Mouse (Mus musculus): ENCODE data around the gene Enox1. TPM values are rescaled to one million over a fixed set of nuclear protein-coding genes. Genes with fewer than 3 reads are reported as not detected.
A peak's percentile ranks its signal among the peaks of the same experiment; 100 is the strongest.

Enox1 gene
- polyA plus RNA-seq, 1 experiment from 2014 or later: 7.7 TPM

DNA sequence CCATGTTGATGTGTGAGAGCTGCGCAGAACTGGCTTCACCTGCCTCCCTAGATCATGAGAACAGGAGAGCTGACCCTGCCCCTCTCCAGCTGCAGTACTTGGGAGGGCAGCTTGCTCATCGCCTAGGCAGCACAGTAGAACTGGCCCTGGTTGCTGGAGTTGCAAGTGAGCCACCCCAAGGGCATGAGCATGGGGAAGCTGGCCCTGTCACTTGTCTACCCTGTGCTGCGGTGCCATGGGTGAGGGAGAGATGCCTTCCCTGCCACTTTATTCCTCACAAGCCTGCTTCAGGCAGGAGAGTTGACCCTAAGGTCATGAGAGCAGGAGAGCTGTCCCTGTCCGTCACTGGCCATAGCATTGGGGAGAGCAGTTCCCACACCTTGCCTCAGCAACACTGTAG is 295.4 kb downstream of the Enox1 start:
- Histone ChIP-seq H3K4me1 (ENCODE audit: insufficient read depth, low read length) (no peaks in the 10 kb centered on the region), H3K4me3 (ENCODE audit: low read length) (no peak overlapping the region), H3K4me2 (replicated peaks; ENCODE audit: low read depth, low read length) (no peak overlapping the region), H3K9ac (replicated peaks; ENCODE audit: low read length) (no peak overlapping the region), H3K9me3 (ENCODE audit: low read length) (no peaks in the 10 kb centered on the region), H3K36me3 (ENCODE audit: insufficient read depth, low read length) (no peaks in the 10 kb centered on the region), H3K27ac (ENCODE audit: low read length) (no peak overlapping the region), H3K27me3 (ENCODE audit: insufficient read depth, low read length) (no peaks in the 10 kb centered on the region)
- no peak for ATAC-seq (ENCODE audit: low FRiP score, low TSS enrichment)
- 80% methylated on average over 4 of the region's 4 CpGs for WGBS

GRCm38 (mm10) chr14:77456066-77456465 is 299.5 kb downstream of the Enox1 start:
- H3K9me3 ChIP-seq (ENCODE audit: low read length): no peaks in the 10 kb centered on the region
- 64% methylated on average over 3 of the region's 3 CpGs for WGBS
- H3K9ac ChIP-seq (replicated peaks; ENCODE audit: low read length): no peak overlapping the region
- H3K36me3 ChIP-seq (ENCODE audit: insufficient read depth, low read length): no peaks in the 10 kb centered on the region
- H3K27ac ChIP-seq (ENCODE audit: low read length): no peak overlapping the region
- ATAC-seq (ENCODE audit: low FRiP score, low TSS enrichment): no peak
- no peak overlapping the region for H3K4me3 ChIP-seq (ENCODE audit: low read length)
- no peaks in the 10 kb centered on the region for H3K4me1 ChIP-seq (ENCODE audit: insufficient read depth, low read length)
- H3K27me3 ChIP-seq (ENCODE audit: insufficient read depth, low read length): no peaks in the 10 kb centered on the region
- H3K4me2 ChIP-seq (replicated peaks; ENCODE audit: low read depth, low read length): no peak overlapping the region

DNA sequence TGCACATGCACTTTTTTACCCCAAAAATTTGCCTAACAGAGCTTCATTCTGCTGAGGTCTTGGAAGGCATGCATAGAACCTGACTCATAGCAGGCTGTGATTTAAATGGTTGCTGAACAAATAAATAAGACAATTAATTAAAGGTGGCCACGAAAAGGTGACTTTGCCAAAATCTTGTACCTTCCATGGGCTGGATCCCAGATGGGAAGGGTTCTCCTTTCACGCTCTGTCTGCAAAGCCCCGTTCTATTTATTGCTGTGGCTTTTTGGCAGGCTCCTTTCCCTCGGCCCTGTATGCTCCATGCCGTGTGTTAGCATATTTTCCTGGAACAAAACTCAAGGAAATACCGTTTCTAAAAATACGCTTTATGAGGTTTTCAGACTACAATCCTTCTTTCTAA is 300.3 kb downstream of the Enox1 start:
- Histone ChIP-seq H3K9ac (replicated peaks; ENCODE audit: low read length) (no peak overlapping the region), H3K36me3 (ENCODE audit: insufficient read depth, low read length) (no peaks in the 10 kb centered on the region), H3K4me2 (replicated peaks; ENCODE audit: low read depth, low read length) (no peak overlapping the region), H3K27me3 (ENCODE audit: insufficient read depth, low read length) (no peaks in the 10 kb centered on the region), H3K4me1 (ENCODE audit: insufficient read depth, low read length) (no peaks in the 10 kb centered on the region), H3K4me3 (ENCODE audit: low read length) (no peak overlapping the region), H3K9me3 (ENCODE audit: low read length) (no peaks in the 10 kb centered on the region), H3K27ac (ENCODE audit: low read length) (no peak overlapping the region)
- WGBS: 50% methylated on average over 7 of the region's 7 CpGs
- no peak for ATAC-seq (ENCODE audit: low FRiP score, low TSS enrichment)

DNA sequence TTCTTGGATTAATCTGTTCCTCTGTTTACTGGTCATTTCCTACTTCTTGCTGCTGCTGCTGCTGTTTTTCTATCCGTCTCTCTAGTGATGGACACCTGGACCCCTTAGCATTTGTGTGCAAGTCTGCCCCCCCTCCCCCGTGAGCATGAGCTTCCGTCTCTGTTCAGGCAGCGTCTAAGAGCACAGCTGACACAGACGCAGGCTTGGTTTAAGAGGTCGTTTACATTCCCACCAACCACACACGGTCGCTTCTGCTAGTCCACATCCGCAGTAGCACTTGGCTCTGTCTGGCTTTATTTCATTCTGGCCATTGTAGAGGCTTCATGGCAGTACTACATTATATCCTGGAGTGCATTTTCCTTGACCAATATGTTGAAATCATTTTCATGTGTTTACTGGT is 301.7 kb downstream of the Enox1 start:
- Histone ChIP-seq H3K9me3 (ENCODE audit: low read length) (no peaks in the 10 kb centered on the region), H3K4me2 (replicated peaks; ENCODE audit: low read depth, low read length) (0 out of 2 replicates have a peak overlapping the region, but pooled peaks have one; percentile 16), H3K27ac (ENCODE audit: low read length) (no peak overlapping the region), H3K9ac (replicated peaks; ENCODE audit: low read length) (no peak overlapping the region), H3K4me3 (ENCODE audit: low read length) (no peak overlapping the region), H3K4me1 (ENCODE audit: insufficient read depth, low read length) (no peaks in the 10 kb centered on the region), H3K27me3 (ENCODE audit: insufficient read depth, low read length) (no peaks in the 10 kb centered on the region), H3K36me3 (ENCODE audit: insufficient read depth, low read length) (no peaks in the 10 kb centered on the region)
- WGBS: 17% methylated on average over 9 of the region's 9 CpGs
- ATAC-seq (ENCODE audit: low FRiP score, low TSS enrichment): no peak

GRCm38 (mm10) chr14:77463919-77464318 is 307.4 kb downstream of the Enox1 start:
- Histone ChIP-seq H3K4me1 (ENCODE audit: insufficient read depth, low read length) (no peaks in the 10 kb centered on the region), H3K27ac (ENCODE audit: low read length) (no peak overlapping the region), H3K9me3 (ENCODE audit: low read length) (no peaks in the 10 kb centered on the region), H3K4me3 (ENCODE audit: low read length) (no peak overlapping the region), H3K27me3 (ENCODE audit: insufficient read depth, low read length) (no peaks in the 10 kb centered on the region), H3K4me2 (replicated peaks; ENCODE audit: low read depth, low read length) (no peak overlapping the region), H3K36me3 (ENCODE audit: insufficient read depth, low read length) (no peaks in the 10 kb centered on the region), H3K9ac (replicated peaks; ENCODE audit: low read length) (no peak overlapping the region)
- no peak for ATAC-seq (ENCODE audit: low FRiP score, low TSS enrichment)
- 84% methylated on average over 4 of the region's 4 CpGs for WGBS

- no peak overlapping the region for H3K4me3 ChIP-seq (ENCODE audit: low read length)
- H3K9ac ChIP-seq (replicated peaks; ENCODE audit: low read length): no peak overlapping the region
- WGBS: 95% methylated on average over 4 of the region's 4 CpGs
- H3K4me1 ChIP-seq (ENCODE audit: insufficient read depth, low read length): no peaks in the 10 kb centered on the region
- H3K36me3 ChIP-seq (ENCODE audit: insufficient read depth, low read length): no peaks in the 10 kb centered on the region
- no peak for ATAC-seq (ENCODE audit: low FRiP score, low TSS enrichment)
- no peaks in the 10 kb centered on the region for H3K9me3 ChIP-seq (ENCODE audit: low read length)
- H3K4me2 ChIP-seq (replicated peaks; ENCODE audit: low read depth, low read length): no peak overlapping the region
- no peak overlapping the region for H3K27ac ChIP-seq (ENCODE audit: low read length)
- no peaks in the 10 kb centered on the region for H3K27me3 ChIP-seq (ENCODE audit: insufficient read depth, low read length)
These were observed 308.2 kb downstream of the Enox1 start for GRCm38 (mm10) chr14:77464782-77465181.

- 83% methylated on average over 3 of the region's 3 CpGs for WGBS
- Histone ChIP-seq H3K27me3 (ENCODE audit: insufficient read depth, low read length) (no peaks in the 10 kb centered on the region), H3K4me1 (ENCODE audit: insufficient read depth, low read length) (0 out of 2 replicates have a peak, but pooled peaks cover 6% of the 10 kb centered on the region)
These were observed 314.0 kb downstream of the Enox1 start for GRCm38 (mm10) chr14:77470577-77470976.

DNA sequence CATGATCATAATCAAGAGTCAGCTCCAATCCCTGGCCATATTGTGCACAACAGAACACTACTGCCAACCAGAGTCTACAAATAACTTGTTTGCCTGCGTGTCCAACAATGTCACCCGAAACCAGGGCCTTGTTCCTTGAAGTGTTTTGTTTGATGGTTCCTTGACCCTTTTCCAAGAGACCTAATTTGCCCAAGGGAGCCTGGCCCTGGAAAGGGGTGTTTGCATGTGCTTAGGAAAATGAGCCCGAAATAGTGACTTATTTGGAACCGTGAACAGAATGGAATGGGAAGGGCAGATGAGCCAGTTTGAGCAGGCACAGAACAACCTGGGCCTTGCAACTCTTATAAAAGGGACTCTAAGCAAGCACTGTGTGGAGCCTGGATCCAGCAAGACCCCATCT is 316.9 kb downstream of the Enox1 start:
- 70% methylated on average over 4 of the region's 4 CpGs for WGBS
- Histone ChIP-seq H3K36me3 (ENCODE audit: insufficient read depth, low read length) (no peaks in the 10 kb centered on the region), H3K4me3 (ENCODE audit: low read length) (no peak overlapping the region), H3K9ac (replicated peaks; ENCODE audit: low read length) (no peak overlapping the region), H3K27ac (ENCODE audit: low read length) (no peak overlapping the region), H3K4me1 (ENCODE audit: insufficient read depth, low read length) (0 out of 2 replicates have a peak, but pooled peaks cover 7% of the 10 kb centered on the region), H3K9me3 (ENCODE audit: low read length) (no peaks in the 10 kb centered on the region), H3K27me3 (ENCODE audit: insufficient read depth, low read length) (no peaks in the 10 kb centered on the region), H3K4me2 (replicated peaks; ENCODE audit: low read depth, low read length) (no peak overlapping the region)
- no peak for ATAC-seq (ENCODE audit: low FRiP score, low TSS enrichment)

More at GRCm38 (mm10) chr14:77470577-77470976, 314.0 kb downstream of the Enox1 start:
- no peaks in the 10 kb centered on the region for H3K9me3 ChIP-seq (ENCODE audit: low read length)
- ATAC-seq (ENCODE audit: low FRiP score, low TSS enrichment): no peak
- no peak overlapping the region for H3K9ac ChIP-seq (replicated peaks; ENCODE audit: low read length)
- H3K27ac ChIP-seq (ENCODE audit: low read length): no peak overlapping the region
- no peak overlapping the region for H3K4me2 ChIP-seq (replicated peaks; ENCODE audit: low read depth, low read length)
- H3K4me3 ChIP-seq (ENCODE audit: low read length): no peak overlapping the region
- H3K36me3 ChIP-seq (ENCODE audit: insufficient read depth, low read length): no peaks in the 10 kb centered on the region

GRCm38 (mm10) chr14:77474026-77474425 is 317.5 kb downstream of the Enox1 start:
- no peak overlapping the region for H3K9ac ChIP-seq (replicated peaks; ENCODE audit: low read length)
- ATAC-seq (ENCODE audit: low FRiP score, low TSS enrichment): peak; percentile 59; the same call in 1 of the 2 replicates
- H3K9me3 ChIP-seq (ENCODE audit: low read length): no peaks in the 10 kb centered on the region
- H3K27me3 ChIP-seq (ENCODE audit: insufficient read depth, low read length): no peaks in the 10 kb centered on the region
- no peak overlapping the region for H3K4me3 ChIP-seq (ENCODE audit: low read length)
- no peaks in the 10 kb centered on the region for H3K36me3 ChIP-seq (ENCODE audit: insufficient read depth, low read length)
- no peak overlapping the region for H3K4me2 ChIP-seq (replicated peaks; ENCODE audit: low read depth, low read length)
- no peak overlapping the region for H3K27ac ChIP-seq (ENCODE audit: low read length)
- WGBS: 24% methylated on average over 5 of the region's 5 CpGs
- 0 out of 2 replicates have a peak, but pooled peaks cover 7% of the 10 kb centered on the region for H3K4me1 ChIP-seq (ENCODE audit: insufficient read depth, low read length)

GRCm38 (mm10) chr14:77475134-77475820 is 318.7 kb downstream of the Enox1 start:
- ATAC-seq (ENCODE audit: low FRiP score, low TSS enrichment): peak; percentile 71; the same call in 1 of the 2 replicates
- H3K36me3 ChIP-seq (ENCODE audit: insufficient read depth, low read length): no peaks in the 10 kb centered on the region
- H3K9me3 ChIP-seq (ENCODE audit: low read length): no peaks in the 10 kb centered on the region
- H3K27ac ChIP-seq (ENCODE audit: low read length): no peak overlapping the region
- H3K4me3 ChIP-seq (ENCODE audit: low read length): no peak overlapping the region
- no peak overlapping the region for H3K4me2 ChIP-seq (replicated peaks; ENCODE audit: low read depth, low read length)
- H3K9ac ChIP-seq (replicated peaks; ENCODE audit: low read length): no peak overlapping the region
- 0 out of 2 replicates have a peak, but pooled peaks cover 7% of the 10 kb centered on the region for H3K4me1 ChIP-seq (ENCODE audit: insufficient read depth, low read length)
- no peaks in the 10 kb centered on the region for H3K27me3 ChIP-seq (ENCODE audit: insufficient read depth, low read length)
- WGBS: 32% methylated on average over 11 of the region's 11 CpGs

All from kidney, embryonic 16.5 days (tissue).